Mouse (Mus musculus): ENCODE measurements around the gene Syn2.

DNA sequence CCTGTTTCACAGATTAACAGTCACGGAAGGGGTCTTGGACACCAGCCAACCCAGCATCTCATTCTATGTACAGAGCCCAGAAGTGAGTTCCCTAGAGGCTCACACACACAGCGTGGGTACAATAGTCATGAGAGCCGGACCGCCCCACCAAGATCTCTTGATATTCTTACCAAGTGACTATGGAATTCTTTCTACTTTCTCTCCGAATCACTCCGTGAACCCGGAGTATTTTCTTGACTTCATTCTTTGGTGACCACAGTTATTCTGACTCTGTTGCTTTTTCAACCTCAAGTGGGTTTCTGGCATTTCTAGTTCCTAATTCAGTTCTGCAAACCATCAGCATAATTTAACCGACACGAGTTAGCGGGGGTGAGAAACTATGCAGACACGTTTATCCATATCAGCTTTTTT is 182.1 kb downstream of the Syn2 start:
- TF ChIP-seq CTCF (IDR thresholded peaks at IDR 0.05; ENCODE audit: insufficient read depth, low read depth, low read length): no peak
- TF ChIP-seq POLR2A (IDR thresholded peaks at IDR 0.05; ENCODE audit: insufficient read depth, low read depth, low read length): no peak

Data from olfactory bulb, adult 2 months (tissue).